Mouse (Mus musculus): ENCODE measurements around the gene Spx.

DNA sequence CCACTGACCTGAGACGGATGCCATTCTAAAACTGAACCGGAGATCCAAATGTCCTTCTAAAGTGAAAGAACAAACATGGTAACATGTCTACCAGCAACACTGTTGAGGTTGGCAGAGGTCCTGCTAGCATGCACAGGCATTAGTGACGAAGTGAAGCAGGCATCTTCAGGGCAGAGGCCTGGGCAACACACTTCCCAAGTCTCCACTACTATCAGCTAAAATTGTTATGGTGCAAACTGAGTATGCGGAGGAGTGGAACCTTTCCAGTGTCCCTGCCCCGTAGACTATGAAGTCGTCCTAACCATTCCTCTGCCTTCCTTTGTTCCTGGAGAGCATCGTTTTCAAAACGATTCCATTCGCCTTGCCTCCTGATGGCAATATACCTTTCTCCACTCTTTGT lies 28.7 kb upstream of the Spx start:
- TF ChIP-seq EP300 (IDR thresholded peaks at IDR 0.05; ENCODE audit: low read depth), result no peak
- TF ChIP-seq CTCF (IDR thresholded peaks at IDR 0.05; ENCODE audit: low read depth), result no peak

All from heart, postnatal 0 days (tissue).